Mouse (Mus musculus) retina, embryonic 14.5 days (tissue): ENCODE results near the gene Spem1.

Experiments
- DNase-seq: peaks from one replicate; pipeline ENCODE4 v3.0.0-alpha.2; 2015; ENCODE audit warnings: low spot score

Spem1 gene

DNA sequence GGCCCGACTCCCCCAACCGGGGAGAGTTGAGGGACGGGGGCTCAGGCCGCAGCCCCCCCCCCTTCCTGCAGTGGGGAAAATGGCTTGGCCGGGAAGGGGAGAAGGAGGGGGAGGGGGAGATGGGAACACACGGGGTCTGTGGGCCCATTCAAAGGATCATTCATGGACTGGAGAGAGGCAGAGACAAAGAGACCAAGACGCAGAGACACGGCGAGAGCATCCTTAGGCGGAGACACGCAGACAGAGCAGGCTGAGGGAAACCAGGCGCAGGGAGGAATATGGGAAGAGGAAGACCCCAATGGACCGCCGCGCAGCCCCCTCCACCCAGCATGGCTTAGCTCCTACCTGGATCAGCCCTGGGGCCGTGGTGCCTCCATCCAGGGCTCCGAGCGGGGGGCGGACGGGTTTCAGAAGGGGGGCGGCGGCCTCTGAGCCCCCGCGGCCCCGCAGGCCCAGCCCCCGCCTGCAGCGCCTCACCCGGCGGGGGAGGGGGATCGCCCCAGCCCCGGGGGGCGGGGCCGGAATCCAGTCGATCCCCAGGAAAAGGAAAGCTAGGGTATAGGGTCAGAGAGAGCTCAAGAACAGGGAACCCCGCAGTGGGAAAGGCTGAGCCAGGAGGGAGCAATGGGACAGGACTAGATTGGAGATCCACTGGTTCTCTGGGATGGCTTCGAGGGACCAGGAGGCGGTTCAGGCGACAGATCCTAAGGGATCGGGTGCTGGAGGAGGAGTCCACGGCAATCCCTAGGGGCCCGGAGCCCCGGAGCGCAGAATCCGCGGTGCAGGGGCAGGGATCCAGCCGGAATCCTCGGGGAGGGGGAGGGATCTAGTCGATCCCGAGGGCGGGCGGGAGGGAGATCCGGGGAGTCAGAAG lies 15.0 kb upstream of the Spem1 start:
- peak; percentile 45 for DNase-seq

DNA sequence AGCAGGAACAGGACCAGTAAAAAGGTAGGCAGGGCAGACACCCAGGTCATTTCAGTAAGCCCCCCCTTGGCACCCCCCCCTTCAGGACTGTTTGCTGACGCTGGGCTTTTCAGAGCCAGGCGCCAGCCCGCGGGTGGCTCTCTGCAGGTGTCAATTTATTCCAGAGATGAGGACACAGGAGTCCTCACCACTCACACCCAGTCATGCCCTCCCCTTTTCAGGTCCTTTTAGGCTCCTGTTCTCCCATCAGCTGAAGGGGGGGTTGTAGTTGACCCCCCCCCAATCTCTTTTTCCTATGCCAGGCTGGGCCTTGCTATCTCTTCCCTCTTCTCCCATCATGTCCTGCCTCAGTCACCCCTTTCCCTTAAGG lies 14.0 kb upstream of the Spem1 start:
- no peak for DNase-seq

DNA sequence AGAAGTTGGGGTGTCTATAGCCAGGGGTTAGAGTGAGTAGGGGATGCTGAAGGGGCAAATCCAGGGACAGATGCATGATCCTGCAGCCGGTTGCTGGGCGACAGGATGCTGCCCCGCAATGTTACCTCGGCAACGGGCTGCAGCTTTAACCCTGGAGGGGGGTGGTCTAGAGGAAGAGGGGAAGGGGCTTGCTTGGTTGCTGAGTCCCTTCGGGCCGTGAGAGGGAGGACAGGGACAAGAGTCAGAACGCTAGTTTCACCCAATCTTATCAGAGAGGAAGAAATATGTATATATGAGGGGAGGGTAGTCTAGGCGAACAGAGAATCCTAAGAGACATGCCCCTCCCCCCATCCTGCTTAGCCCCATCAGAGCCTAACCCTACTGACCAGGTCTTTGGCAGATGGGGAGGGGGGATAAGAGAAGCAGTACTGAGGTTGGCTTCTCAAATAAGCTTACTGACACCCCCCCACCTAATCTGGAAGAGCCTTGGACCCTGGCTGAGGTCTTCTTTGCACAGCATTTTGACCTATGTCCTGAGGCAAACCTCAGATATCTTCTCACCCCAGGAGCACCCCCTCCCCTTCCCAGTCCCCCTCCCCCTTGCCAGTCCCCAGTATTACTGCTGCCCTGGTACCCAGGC lies 13.5 kb upstream of the Spem1 start:
- peak; percentile 68 for DNase-seq

DNA sequence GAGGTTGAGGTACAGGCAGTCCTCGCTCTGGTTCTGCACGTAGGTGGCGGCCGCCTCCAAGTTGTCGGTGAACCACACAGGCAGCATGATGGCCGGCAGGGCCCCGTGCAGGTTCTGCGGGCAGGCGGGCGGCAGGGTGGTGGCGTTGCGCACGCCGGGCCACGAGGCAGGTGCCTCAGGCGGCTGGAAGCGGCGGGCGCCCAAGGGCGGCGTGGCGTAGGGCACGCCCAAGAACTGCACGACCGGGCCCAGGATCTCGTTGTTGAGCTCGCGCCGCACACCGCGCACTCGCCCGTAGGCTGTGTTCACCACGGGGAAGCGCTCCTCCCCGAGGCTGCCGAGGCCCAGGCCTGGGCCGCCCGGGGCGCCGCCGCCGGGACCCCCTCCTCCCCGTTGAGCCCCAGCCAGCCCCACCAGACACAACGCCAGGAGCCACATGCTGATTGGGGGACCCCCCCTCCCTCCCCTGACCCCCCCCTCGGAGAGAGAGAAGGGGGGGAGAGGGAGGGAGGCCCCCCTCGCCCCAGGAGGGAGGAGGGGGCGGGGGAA lies 12.1 kb upstream of the Spem1 start:
- DNase-seq: peak; percentile 40

DNA sequence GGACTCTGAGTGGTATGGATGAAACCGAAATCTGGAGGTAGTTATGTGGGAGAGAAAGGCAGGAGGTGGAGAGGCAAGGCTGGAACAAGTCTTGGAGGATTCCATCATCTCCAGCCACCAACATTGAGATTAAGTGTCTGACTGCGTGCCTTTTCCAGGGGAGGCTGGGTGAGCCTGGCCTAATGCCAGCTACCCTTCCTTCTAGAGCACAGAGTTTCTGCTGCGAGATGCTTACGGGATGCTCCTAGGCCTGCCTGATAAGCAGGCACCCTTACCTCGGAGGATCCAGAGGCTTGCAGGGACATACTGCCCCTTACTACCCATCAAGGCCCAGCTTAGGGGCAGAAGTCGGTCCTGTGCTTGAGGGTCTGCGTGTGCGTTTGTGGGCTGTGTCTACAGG lies 11.6 kb upstream of the Spem1 start:
- no peak for DNase-seq

DNA sequence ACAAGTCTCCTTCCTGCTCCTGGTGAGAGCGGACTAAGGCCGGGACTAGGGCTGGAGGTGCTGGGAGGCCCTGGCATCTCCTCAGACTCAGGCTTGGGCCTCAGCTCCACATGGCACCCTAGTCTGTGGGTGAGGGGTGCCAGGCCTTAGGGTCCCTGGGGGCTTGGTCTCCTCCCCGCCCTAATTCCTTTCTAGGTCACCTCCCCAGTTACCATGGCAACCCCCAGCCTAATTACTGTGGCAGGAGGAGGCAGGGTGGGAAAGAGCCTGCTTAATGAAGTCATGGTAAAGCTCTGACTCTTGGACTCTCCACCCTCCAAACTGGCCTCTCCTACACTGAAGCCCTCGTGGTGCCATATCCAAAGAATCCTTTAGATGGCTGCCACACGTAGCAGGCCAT lies 6.9 kb upstream of the Spem1 start:
- peak; percentile 70 for DNase-seq

DNA sequence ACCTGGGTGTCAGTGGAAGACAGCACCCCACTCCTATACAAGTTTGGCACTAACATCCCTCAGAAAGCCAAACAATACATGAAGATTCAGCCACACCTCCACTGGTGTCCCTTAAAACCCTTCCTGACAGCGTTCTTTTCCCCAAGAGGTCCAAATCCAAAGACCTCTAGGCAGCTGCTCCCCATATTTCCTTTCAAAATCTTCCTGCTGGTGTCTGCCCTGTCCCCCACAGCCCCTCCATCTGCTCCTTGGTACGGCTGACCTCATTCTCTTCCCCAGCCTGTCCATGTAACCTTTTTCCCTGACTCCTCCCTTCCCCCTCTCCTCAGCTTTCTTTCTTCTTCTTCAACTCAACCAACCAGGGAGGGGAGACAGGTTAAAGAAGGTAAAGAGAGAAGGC lies 1.5 kb upstream of the Spem1 start:
- DNase-seq: no peak

DNA sequence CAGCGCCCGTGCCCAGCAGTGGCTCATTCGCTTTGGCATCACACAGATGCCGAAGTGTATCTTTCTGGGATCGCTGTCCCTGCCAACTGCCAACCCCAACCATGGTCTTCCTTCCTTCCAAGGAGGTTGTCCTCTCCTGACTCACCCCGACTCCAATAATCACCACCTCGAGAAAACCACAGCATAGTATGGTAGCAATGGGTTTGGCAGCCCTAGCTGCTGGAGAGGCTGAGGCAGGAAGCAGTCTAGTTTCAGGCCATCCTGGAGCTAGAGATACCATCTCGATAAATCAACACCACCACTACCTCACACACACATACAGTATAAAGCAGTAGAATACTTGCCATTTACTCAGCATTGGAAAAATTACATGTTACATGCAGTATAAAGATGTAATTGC lies 3.1 kb downstream of the Spem1 start:
- DNase-seq: no peak

DNA sequence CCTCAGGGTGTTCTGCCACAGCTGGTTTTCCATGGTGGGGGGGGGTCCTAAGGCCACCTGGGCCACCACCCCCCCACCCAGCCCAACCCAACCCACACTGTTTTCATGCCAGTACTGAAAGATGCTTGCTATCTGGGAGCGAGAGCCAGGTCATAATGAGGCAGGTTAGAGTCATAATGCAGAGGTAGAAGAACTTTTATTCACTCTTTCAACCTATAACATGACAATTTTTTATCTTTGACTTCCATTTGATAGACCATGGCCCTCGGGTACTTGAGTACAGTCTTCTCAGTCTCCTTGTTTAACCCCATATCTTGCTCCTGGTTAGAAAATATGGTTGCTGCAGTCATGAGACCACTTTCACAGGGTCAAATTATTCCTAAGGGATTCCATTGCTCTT lies 3.6 kb downstream of the Spem1 start, which contains the start of gene Spem2:
TSS of gene Spem2 (minus strand) at position 101 of the 400 bp plus-strand sequence.
- DNase-seq: no peak

DNA sequence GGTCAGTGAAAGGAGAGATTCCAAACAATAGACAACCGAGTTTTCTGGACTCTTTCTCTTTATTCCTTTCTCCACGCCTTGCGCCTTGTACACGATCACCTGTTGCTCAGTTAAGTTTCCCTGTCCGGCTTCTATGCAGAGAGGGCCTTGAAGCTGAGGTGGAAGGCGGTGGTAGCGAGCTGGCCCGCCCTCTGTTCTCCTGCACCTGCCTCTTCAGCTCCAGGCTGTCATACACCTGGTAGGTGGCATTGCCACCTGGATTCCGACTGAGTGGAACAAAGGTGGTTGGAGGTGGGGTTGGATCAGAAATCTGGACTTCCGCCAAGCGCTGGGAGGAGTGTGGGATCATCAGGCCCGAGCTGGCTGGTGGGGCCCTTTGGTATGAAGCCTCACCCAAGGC lies 5.5 kb downstream of the Spem1 start:
- DNase-seq: no peak

DNA sequence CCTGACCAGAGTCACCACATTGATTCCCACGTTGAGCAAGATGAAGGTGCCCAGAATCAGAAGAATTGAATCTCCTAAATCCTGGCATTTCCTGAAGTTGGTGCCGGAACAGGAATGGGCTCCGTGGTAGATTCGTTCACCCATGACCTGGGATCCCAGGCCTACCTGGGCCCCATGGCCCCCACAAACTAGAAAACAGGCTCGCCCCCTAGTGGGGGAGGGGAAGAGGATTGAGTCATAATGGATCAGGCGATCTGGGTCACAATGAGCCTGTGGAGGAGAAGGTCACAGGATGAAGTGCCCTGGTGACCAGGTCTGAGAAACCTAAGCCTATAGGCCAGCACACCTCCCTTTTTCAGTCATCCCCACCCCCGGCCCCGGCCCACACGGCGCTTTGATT lies 6.8 kb downstream of the Spem1 start, which contains the start of gene Gm39566:
TSS of gene Gm39566 (minus strand) at position 144 of the 400 bp plus-strand sequence.
- no peak for DNase-seq

DNA sequence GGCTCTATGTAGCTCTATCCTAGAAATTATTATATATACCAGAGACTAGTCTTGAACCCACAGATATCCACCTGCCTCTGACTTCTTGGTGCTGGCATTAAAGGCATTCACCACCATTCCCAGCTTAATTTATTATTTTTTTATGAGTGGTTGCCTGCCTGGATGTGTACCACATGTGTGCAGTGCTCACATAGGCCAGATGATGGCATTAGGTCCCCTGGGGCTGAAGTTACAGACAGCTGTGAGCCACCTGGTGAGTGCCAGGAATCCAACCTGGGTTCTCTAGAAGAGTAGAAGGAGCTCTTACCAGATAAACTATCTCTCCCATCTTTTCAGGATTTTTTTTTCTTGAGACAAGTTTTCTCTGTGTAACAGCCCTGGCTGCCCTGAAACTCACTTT lies 11.7 kb downstream of the Spem1 start:
- no peak for DNase-seq

DNA sequence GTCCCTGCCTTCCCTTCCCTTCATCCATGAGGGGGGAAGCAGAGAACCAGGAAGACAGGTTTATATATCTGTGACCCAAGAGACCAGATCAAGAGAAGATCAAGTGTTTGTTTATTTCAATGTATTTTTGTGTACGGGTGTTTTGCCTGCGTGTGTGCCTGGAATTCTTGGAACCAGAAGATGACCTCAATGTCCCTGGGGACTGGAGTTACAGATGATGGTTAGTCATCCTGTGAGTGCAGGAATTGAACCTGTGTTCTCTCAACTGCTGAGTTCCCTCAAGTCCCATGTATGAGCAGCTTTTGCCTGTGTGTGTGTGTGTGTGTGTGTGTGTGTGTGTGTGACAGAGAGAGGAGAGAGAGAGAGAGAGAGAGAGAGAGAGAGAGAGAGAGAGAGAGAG lies 14.3 kb downstream of the Spem1 start:
- DNase-seq: no peak

DNA sequence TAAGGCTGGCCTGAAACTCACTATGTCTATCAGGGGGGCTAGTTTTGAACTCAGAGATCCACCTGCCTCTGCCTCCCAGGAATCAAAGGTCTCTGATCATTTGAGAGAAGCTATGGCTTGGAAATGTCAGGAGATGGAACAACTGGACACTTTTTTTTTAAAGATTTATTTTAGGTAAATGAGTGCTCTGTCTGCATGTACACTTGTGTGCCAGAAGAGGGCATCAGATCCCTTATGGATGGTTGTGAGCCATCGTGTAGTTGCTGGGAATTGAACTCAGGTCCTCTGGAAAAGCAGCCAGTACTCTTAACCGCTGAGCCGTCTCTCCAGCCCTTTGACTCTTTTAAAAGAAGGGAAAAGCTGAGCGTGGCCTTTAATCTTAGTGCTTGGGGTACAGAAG lies 15.6 kb downstream of the Spem1 start:
- DNase-seq: no peak

DNA sequence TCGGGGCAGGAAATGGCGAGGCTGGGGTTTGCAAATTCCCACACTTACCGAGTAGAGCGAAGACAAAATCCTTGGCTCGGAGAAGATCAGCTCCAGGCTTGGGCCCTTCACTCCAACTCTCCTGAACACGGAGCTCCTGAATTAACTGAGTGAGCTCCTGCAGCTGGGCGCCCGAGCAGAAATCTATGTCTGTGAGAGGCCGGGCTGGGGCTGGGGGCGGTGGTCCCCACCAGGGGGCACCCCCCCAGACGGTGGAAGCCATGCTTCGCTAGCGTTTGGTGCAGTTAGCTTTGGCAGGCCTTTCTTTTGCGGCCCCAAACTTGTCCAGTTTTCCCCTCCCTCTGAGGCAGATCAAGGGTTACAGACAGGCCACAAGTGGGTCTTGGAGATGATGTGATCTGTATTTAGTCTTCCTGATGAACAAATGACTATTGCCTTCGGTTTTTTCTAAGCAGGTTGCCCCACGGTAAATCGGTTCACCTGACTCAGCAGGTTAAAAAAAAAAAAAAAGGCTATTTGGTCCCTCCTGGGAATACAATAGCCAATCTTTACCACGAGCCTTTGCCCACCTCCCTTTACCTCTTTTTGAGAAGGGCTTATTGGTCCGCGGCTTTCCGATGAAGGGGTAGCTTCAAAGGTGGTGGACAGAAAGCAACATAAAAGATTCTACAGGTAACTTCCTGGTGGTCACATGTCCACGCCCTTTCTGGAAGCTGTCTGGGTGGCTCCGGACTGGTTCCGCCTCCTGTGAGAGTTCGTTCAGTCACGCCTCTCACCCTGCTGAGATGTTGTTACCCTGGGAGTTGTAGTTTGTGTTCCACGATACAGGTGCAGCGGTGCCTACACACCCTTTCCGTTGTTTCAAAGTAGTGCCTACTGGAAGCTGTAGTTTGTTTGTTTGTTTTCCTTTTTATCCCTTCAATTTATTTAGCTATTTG lies 16.7 kb downstream of the Spem1 start, which contains the start of gene Tmem102:
TSS of gene Tmem102 (minus strand) at position 653 of the 938 bp plus-strand sequence.
- DNase-seq: no peak

DNA sequence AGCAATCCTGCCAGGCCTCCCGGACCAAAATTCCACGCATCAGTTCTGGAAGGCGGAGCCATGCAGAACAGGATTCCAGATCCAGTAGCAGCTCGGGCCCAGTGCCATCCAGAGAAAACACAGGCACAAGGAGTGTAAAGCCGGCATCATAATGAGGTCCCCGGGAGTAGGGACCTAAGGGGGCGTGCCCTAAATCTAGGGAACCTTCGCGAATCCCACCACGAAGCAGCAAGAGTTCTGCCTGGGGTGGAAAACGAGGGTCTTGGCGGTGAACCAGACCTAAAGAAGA lies 17.4 kb downstream of the Spem1 start:
- DNase-seq: no peak

DNA sequence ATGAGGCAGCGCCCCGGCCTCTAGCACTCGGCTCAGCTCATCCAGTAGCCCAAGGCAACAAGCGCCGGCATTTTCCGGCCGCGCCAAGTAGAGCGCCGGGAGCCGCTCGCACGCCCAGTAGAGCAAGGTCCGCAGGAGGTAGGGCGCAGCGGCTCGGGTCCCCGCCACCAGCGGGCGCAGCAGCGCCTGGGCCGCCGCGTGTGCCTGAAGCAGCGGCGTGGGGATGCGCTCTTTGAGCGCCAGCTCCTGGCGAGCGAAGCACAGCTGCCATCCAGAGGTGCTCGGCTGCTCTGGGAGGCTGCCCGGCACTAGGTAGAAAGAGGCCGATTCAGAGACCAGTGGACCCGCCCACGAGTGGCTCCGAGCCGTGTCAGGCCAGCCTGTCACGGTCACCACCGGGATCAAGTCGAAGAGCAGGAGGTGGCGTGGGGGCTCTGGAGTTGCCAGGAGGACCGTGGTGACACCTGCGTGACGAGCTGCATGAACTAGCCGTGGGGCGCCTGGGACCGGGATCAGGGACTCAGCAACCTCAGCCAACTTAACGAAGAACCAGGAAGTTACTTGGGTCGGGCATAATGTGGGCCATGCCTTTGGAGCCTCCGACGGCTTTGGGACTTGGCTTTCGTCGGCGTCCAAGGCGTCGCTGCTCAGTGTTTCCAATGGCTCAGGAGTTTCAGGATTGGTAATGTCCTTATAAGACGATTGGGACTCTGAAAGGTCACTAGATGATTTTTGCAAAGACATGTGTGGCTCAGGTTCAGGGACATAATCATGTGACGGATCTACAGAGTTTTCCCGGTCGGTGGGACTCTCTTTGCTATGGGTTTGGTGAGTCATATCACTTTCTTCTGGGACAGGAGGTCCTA lies 18.0 kb downstream of the Spem1 start:
- peak; percentile 80 for DNase-seq

DNA sequence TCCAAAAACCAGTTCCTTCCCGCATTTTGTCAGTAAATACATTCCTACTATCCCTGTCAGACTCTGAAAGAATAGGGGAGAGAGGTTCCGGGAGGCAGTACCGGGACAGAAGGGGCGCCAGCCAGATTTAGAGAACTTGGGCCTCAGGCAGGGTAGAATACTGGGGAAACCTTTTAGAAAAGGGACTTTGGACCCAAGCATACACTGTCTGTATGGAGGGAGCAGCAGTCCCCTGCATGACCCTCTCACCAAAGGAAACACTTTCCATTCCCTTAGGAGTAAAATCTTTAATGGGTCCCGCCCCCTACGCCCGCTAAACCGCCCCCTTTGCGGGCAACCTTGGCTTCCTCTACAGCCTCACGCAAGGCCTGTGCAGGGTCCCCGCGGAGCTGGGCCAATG lies 18.7 kb downstream of the Spem1 start:
- DNase-seq: no peak

DNA sequence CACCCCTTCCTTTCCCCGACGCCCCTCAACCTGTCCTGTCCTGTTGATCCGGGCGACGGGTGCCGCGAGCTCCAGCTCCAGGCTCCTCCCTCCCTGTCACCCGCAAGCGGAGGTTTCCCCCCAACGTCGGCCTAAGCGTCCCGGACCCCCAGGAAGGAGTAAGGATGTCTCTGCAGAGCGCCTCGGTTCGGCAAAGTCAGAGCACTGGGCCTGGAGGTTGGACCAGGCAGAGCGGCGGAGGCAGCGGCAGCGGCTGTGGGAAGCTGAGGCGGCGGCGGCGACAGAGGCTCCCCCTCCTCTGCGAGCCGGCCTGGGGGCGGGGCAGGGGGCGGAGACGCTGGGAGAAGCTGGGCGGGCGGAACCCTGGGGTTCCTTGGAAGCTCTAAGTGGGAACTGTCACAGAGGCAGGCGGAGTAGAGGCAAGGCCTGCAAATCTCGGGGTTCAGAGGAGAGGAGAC lies 19.3 kb downstream of the Spem1 start:
- DNase-seq: peak; percentile 77

DNA sequence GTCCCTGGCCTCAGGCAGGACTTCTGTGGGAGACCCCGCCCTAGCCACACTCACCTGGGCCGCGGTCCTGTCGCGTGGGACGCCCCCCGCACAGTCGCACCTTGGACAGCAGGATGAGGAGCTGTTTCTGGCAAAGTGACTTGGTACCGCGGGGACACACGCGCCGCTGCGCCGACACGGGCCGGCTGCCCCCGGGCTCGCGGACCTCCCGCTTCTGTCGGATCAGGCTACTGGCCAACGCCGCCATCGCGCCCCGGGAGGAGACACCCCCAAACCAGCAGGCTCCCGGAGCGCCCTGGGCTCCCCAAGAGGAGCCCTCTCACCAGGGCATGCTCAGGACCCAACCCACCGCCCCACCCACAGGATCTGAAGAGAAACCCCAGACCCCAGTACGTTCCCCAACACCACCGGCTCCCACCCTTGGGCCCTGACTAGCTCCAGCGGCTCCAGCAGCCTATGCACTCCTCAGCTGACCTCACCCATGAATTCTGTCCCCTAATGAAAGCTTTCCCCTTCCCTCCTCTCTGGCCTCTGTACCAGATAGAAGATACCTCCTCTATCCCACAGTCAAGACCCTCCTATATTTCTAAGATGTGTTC lies 20.5 kb downstream of the Spem1 start, which contains the start of gene Fgf11:
TSS of gene Fgf11 (minus strand) at position 479 of the 599 bp plus-strand sequence.
- no peak for DNase-seq
